Comparison of ENCODE assay signal across 9 mouse cellular contexts in the genomic region with DNA sequence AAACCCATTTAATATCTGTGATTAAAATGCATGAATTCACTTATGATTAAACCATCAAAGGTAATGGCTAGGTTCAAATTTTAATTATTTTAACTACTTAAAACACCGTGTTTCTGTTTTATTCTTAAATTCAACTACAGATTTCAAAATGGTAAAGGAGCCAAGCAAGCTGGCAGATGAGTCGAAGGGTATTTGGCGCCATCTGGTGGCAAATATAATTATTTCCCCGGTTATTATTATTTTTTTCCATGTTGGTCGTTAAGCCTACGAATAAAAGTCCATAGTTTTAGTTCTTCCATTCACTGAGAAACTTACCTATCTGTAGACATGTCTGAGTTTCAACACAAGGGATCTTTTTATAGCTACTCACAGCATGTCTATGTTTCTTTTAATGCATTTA.
DNase-seq lines count a peak whose midpoint lies in the region; ATAC-seq and TF ChIP-seq lines count a peak whose summit lies in the region.
"Had no signal": no experiment of that assay in that cellular context is flagged by ENCODE, and none has a peak within 500 bp of the region (broad histone marks: within the 10 kb centered on the region; RNA-seq: fewer than 3 reads in every experiment).

No protein-coding gene starts in this region.

- H3K4me1 ChIP-seq in embryonic facial prominence, embryonic 11.5 days (ENCODE audit: control insufficient read depth, insufficient read depth, low read length) = no peaks in the 10 kb centered on the region
- H3K4me1 ChIP-seq in embryonic facial prominence, embryonic 10.5 days = no peaks in the 10 kb centered on the region
- no peaks in the 10 kb centered on the region for H3K4me1 ChIP-seq in liver, adult 2 months (ENCODE audit: control insufficient read depth, insufficient read depth, low read length)
- H3K4me1 ChIP-seq in liver, embryonic 11.5 days (replicated peaks; ENCODE audit: control insufficient read depth, insufficient read depth, low read length) = no peaks in the 10 kb centered on the region
- H3K4me1 ChIP-seq in limb, embryonic 14.5 days (ENCODE audit: control insufficient read depth, insufficient read depth, low read length) = no peaks in the 10 kb centered on the region
- no peaks in the 10 kb centered on the region for H3K4me1 ChIP-seq in neural tube, embryonic 15.5 days
- H3K4me1 ChIP-seq: neural tube, embryonic 13.5 days had no signal

- no peak for TF ChIP-seq POLR2A in liver, adult 2 months (IDR thresholded peaks at IDR 0.05; ENCODE audit: extremely low read depth, insufficient read depth, low read length)
- TF ChIP-seq POLR2A in limb, embryonic 14.5 days (IDR thresholded peaks at IDR 0.05; ENCODE audit: borderline replicate concordance, extremely low read depth, insufficient read depth, insufficient read length) = no peak

- no peak overlapping the region for H3K27ac ChIP-seq in embryonic facial prominence, embryonic 11.5 days (replicated peaks; ENCODE audit: low read depth, low read length)
- H3K27ac ChIP-seq in embryonic facial prominence, embryonic 10.5 days (replicated peaks) = no peak overlapping the region
- no peak overlapping the region for H3K27ac ChIP-seq in liver, adult 2 months (replicated peaks; ENCODE audit: insufficient read depth, low read depth, low read length)
- H3K27ac ChIP-seq in liver, embryonic 11.5 days (ENCODE audit: low read depth, low read length) = no peak overlapping the region
- H3K27ac ChIP-seq in limb, embryonic 14.5 days (replicated peaks; ENCODE audit: low read depth, low read length) = no peak overlapping the region
- no peak overlapping the region for H3K27ac ChIP-seq in neural tube, embryonic 15.5 days (replicated peaks)
- H3K27ac ChIP-seq: neural tube, embryonic 13.5 days had no signal

- no peak overlapping the region for H3K4me3 ChIP-seq in embryonic facial prominence, embryonic 11.5 days (ENCODE audit: low read depth, low read length)
- H3K4me3 ChIP-seq in embryonic facial prominence, embryonic 10.5 days = no peak overlapping the region
- no peak overlapping the region for H3K4me3 ChIP-seq in liver, adult 2 months (ENCODE audit: insufficient read depth, low read depth, low read length)
- H3K4me3 ChIP-seq in liver, embryonic 11.5 days (ENCODE audit: low read depth, low read length) = no peak overlapping the region
- H3K4me3 ChIP-seq in limb, embryonic 14.5 days (replicated peaks; ENCODE audit: low read length) = no peak overlapping the region
- H3K4me3 ChIP-seq in neural tube, embryonic 15.5 days (replicated peaks) = no peak overlapping the region
- H3K4me3 ChIP-seq: neural tube, embryonic 13.5 days had no signal

- H3K9me3 ChIP-seq in embryonic facial prominence, embryonic 11.5 days (replicated peaks; ENCODE audit: control insufficient read depth, low read length) = no peaks in the 10 kb centered on the region
- no peaks in the 10 kb centered on the region for H3K9me3 ChIP-seq in embryonic facial prominence, embryonic 10.5 days
- no peaks in the 10 kb centered on the region for H3K9me3 ChIP-seq in liver, embryonic 11.5 days (ENCODE audit: control insufficient read depth, low read length)
- no peaks in the 10 kb centered on the region for H3K9me3 ChIP-seq in limb, embryonic 14.5 days (ENCODE audit: control insufficient read depth, low read length)
- no peaks in the 10 kb centered on the region for H3K9me3 ChIP-seq in neural tube, embryonic 15.5 days (replicated peaks)
- H3K9me3 ChIP-seq: neural tube, embryonic 13.5 days had no signal

- WGBS in embryonic facial prominence, embryonic 11.5 days = 8% methylated on average over 6 of the region's 6 CpGs
- 13% methylated on average over 6 of the region's 6 CpGs for WGBS in embryonic facial prominence, embryonic 10.5 days
- WGBS in liver, adult 2 months = 14% methylated on average over 6 of the region's 6 CpGs
- 17% methylated on average over 6 of the region's 6 CpGs for WGBS in liver, embryonic 11.5 days
- 9% methylated on average over 6 of the region's 6 CpGs for WGBS in limb, embryonic 14.5 days
- WGBS in neural tube, embryonic 15.5 days = 15% methylated on average over 6 of the region's 6 CpGs

- no peak for ATAC-seq in embryonic facial prominence, embryonic 11.5 days (replicated peaks; ENCODE audit: insufficient number of reproducible peaks, low FRiP score, low TSS enrichment, low read depth)
- no peak for ATAC-seq in liver, embryonic 11.5 days (replicated peaks; ENCODE audit: low FRiP score)
- ATAC-seq in limb, embryonic 14.5 days (ENCODE audit: low FRiP score, low read depth) = no peak
- ATAC-seq in neural tube, embryonic 15.5 days (ENCODE audit: low FRiP score) = no peak

- TF ChIP-seq CTCF in liver, adult 2 months (IDR thresholded peaks at IDR 0.05; ENCODE audit: low read depth, low read length) = peak; percentile 8; the same call in 1 of the 2 replicates

- no peak overlapping the region for H3K9ac ChIP-seq in embryonic facial prominence, embryonic 11.5 days (replicated peaks; ENCODE audit: low read length)
- no peak overlapping the region for H3K9ac ChIP-seq in liver, adult 2 months (ENCODE audit: low read depth, low read length)
- H3K9ac ChIP-seq in liver, embryonic 11.5 days (ENCODE audit: low read depth, low read length) = no peak overlapping the region
- H3K9ac ChIP-seq in limb, embryonic 14.5 days (ENCODE audit: low read depth, low read length, severe bottlenecking) = no peak overlapping the region
- no peak overlapping the region for H3K9ac ChIP-seq in neural tube, embryonic 15.5 days (replicated peaks)
- H3K9ac ChIP-seq: neural tube, embryonic 13.5 days had no signal

- peak; percentile 71 for DNase-seq in embryonic facial prominence, embryonic 11.5 days (ENCODE audit: low spot score)
- DNase-seq in embryonic facial prominence, embryonic 10.5 days (ENCODE audit: low spot score) = no peak
- DNase-seq in liver, adult 2 months (ENCODE audit: extremely low read depth, low read depth, low spot score) = peak; percentile 10
- no peak for DNase-seq in liver, embryonic 11.5 days (ENCODE audit: low spot score)
- DNase-seq in ZHBTc4 (ENCODE audit: low read depth, low spot score) = peak; percentile 4
- peak; percentile 60 for DNase-seq in limb, embryonic 14.5 days (ENCODE audit: low spot score)
- DNase-seq in ovary, postnatal 10 days (ENCODE audit: low spot score) = no peak

- no peaks in the 10 kb centered on the region for H3K36me3 ChIP-seq in embryonic facial prominence, embryonic 11.5 days (replicated peaks; ENCODE audit: control insufficient read depth, insufficient read depth, low read depth, low read length)
- H3K36me3 ChIP-seq in embryonic facial prominence, embryonic 10.5 days (replicated peaks) = no peaks in the 10 kb centered on the region
- H3K36me3 ChIP-seq in liver, adult 2 months (ENCODE audit: control insufficient read depth, insufficient read depth, low read length) = no peaks in the 10 kb centered on the region
- H3K36me3 ChIP-seq in liver, embryonic 11.5 days (ENCODE audit: control insufficient read depth, insufficient read depth, low read length) = no peaks in the 10 kb centered on the region
- H3K36me3 ChIP-seq in limb, embryonic 14.5 days (ENCODE audit: control insufficient read depth, insufficient read depth, low read length) = no peaks in the 10 kb centered on the region
- H3K36me3 ChIP-seq in neural tube, embryonic 15.5 days = no peaks in the 10 kb centered on the region
- H3K36me3 ChIP-seq: neural tube, embryonic 13.5 days had no signal

- H3K4me2 ChIP-seq in embryonic facial prominence, embryonic 11.5 days (ENCODE audit: low read depth, low read length) = no peak overlapping the region
- no peak overlapping the region for H3K4me2 ChIP-seq in liver, embryonic 11.5 days
- no peak overlapping the region for H3K4me2 ChIP-seq in limb, embryonic 14.5 days (replicated peaks; ENCODE audit: low read depth, low read length, severe bottlenecking)
- H3K4me2 ChIP-seq in neural tube, embryonic 15.5 days = no peak overlapping the region
- H3K4me2 ChIP-seq: neural tube, embryonic 13.5 days had no signal

- no peaks in the 10 kb centered on the region for H3K79me2 ChIP-seq in liver, adult 2 months (ENCODE audit: control insufficient read depth, insufficient read depth, low read length)

- no peaks in the 10 kb centered on the region for H3K27me3 ChIP-seq in embryonic facial prominence, embryonic 11.5 days (ENCODE audit: control insufficient read depth, insufficient read depth, low read length)
- H3K27me3 ChIP-seq in embryonic facial prominence, embryonic 10.5 days (replicated peaks; ENCODE audit: low read depth, poor library complexity, severe bottlenecking) = no peaks in the 10 kb centered on the region
- no peaks in the 10 kb centered on the region for H3K27me3 ChIP-seq in liver, adult 2 months (ENCODE audit: control insufficient read depth, insufficient read depth, low read length)
- no peaks in the 10 kb centered on the region for H3K27me3 ChIP-seq in liver, embryonic 11.5 days (replicated peaks; ENCODE audit: control insufficient read depth, insufficient read depth, low read length)
- no peaks in the 10 kb centered on the region for H3K27me3 ChIP-seq in limb, embryonic 14.5 days (ENCODE audit: control insufficient read depth, insufficient read depth, low read length)
- no peaks in the 10 kb centered on the region for H3K27me3 ChIP-seq in neural tube, embryonic 15.5 days (replicated peaks)
- H3K27me3 ChIP-seq: neural tube, embryonic 13.5 days had no signal

Comparison
In these comparisons a context has a peak if more than half of its experiments do, and no peak if none do; other contexts are left out.
1. DNase-seq: peak in embryonic facial prominence, embryonic 11.5 days (single experiment), liver, adult 2 months (single experiment), ZHBTc4 (single experiment) and limb, embryonic 14.5 days (single experiment); none in embryonic facial prominence, embryonic 10.5 days (single experiment), liver, embryonic 11.5 days (single experiment) and ovary, postnatal 10 days (single experiment).